Mouse (Mus musculus) mature B cell (primary cell): ENCODE data around the gene Slc25a12.

Experiments used
- in situ Hi-C: fragments of 300-500 bp; cut with MboI; formaldehyde crosslinking; loops from 2 replicates; pipeline ENCODE4 v1.14.3; 2019

The Slc25a12 gene

DNA sequence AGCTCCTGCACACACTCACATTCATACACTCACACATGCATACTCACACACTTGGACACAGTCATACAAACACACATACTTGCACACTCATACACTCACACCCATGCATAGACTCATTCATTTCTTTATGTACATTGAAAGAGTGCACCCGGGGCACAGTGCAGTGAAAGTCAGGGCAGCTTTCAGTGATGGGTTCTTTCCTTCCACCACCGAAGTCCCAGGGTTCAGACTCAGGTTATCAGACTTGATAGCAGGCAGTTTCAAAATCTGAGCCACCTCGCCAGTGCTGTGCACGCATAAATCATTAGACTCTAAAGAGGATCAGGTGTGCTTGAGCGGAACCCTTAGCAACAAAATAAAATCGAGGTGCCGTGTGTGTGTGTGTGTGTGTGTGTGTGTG is 17.4 kb downstream of the Slc25a12 start:
- in situ Hi-C loops, result no loop called here

DNA sequence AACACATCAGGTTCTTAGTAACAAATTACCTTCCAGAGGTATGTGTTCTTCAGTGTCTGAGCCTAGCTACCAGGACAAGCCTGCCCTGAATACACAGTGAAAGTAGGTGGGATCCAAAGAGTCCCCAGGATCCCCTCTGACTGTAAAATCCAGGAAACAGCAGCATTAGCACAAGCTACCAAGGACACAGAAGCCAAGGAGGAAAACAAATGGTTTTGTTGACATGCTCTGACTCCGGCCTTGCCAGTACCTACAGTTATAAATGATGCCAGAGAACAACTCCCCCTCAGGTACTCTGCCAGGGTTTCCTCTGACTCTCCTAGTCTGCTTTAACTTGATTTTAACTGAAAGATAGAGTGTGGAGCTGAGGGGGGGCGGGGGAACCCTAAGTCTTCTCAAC is 18.0 kb downstream of the Slc25a12 start:
- in situ Hi-C loops, result no loop called here

DNA sequence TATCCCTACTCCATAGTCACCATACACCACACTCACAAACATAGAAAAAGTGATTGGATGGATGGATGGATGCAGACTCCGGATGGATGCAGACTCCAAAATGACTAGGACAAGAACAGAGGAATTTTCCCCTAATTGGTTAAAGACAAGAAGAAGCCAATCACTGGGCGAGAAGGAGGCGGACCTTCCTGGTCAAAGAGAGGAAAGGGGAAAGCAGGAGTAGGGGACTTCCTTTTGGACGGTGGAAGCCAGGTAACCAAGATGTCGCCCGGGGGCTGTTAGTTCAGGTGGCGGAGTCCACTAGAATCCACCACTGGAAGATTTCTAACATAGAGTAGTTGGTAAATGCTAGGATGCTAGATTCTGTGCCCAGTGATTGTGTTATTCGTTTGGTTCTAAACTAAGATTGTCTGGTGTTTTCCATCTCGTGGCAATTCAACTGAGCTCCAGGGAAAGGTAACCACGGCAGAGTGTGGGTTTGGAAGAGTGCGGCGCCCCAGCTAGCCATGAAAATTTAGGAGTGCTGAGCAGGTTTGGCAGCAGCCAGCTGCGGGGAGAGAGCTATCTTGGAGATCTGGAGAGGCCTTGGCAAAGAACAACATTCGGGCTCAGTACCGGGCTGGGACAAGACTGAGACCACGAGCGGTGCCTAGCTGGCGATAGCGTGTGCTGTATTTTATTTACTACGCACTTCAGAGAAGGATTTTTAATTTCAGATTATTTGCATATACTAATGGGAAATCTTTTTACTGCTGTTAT is 19.6 kb downstream of the Slc25a12 start:
- in situ Hi-C loops, result no loop called here

DNA sequence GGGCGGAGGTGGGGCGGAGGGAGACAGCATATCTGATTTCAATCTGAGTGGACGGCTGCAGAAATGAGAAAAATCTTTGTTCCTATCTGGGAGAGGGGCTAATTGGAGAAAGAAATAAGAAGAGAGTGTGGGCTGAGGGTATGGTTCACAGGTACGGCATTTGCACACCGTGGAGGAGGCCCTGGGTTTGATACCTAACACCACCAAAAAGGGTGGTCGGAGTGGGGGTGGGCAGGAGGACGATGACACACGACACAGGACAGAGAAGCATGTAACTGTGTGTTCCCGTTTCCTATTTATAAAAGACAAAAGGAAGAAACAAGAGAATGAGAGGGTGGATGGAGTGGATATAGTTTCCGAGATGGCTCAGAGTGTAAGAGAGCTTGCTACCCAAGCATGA is 20.4 kb downstream of the Slc25a12 start:
- in situ Hi-C loops, result no loop called here

DNA sequence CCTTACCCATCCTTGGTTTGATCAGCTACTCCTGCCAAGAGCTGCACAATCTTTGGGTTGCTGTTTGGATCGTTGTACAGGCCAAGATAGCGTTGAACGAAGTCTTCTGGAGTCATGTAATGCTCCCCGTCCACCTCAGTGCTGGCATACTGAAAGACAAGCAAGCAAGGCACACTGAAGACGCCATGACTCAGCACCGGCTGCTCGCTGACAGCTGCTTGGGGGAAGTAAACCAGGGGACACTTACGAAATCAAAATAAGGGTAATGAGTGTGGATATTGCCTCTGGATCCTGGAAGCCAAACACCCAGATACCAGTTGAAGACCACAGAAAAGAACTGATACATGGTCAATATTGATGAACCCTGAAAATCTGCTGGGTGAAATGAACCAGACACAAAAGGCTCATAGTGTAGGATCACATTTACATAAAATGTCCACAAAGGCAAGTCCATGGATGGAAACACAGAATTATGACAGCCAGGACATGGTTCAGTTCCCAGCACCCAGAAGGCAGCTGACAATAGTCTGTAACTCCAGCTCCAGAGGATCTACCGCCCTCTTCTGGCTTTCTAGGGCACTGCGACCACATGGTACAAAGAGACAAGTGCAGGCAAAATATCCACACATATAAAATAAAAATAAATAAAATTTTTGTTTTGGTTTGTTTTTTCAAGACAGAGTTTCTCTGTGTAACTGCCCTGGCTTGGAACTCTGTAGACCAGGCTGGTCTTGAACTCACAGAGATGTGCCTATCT is 23.5 kb downstream of the Slc25a12 start:
- in situ Hi-C loops, result no loop called here

DNA sequence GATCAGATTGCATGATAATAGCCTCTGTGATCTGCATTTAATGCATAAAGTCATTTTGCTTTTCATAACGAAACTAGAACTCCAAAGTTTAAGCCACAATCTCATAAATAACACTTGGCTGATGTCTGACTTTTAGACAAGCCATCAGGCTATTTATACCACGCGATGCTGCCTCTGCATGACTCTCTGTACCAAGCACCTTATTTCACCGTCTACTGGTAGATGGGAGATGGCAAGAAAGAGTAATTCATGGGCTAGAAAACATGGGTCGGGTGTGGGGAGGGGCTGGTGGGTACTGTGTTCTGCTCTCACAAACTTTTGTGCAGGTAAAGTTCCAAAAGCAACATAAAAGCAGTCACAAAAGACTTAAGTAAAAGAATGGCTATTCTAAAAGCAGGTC is 27.4 kb downstream of the Slc25a12 start:
- in situ Hi-C loops, result no loop called here

DNA sequence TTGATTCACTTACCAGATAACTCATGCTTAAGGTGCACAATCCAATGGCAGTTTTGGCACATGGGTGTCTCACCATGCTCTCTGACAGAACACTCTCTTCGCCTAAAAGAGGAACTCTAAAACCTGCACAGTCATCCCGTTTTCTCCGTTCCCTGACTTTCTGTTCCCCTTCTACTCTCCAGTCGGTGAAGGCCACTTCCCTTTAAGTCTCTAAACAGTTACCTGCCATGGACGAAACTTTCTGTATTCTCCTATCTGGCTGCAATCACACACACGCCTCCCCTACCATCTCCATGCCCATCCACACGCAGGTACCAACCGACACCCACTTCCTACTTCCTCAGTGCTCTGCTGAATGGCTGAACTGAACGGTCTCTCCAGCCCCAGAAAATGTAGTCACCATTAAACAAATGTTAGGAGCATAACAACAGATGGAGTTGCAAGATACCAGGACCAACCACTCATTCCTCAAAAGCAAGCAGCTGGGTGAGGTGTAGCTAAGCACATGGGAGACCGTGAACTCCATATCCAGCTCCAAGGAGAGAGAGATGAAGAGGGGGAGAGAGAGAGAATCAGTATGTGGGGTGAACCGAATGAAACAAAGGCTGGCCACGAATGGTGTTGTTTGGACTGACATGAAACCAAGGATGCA is 29.3 kb downstream of the Slc25a12 start:
- in situ Hi-C loops, result no loop called here

DNA sequence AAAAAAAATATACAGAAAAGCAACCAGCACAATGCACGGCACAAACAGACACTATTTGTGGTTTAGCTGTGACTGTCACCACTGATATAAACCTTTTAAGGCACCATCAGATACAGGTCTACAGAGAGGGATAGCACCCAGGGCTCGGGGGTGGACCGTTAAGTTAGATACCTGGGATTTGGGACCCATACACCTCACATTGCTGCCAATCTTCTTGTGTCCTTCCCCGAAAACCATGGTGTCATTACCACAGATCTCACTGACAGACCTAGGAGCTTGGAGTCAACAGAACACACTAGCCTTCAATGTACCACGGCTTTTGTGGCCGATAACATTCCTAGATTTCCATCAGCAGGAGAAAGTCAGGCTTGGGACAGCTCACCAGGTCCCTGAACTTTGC is 30.9 kb downstream of the Slc25a12 start:
- in situ Hi-C loops, result no loop called here

DNA sequence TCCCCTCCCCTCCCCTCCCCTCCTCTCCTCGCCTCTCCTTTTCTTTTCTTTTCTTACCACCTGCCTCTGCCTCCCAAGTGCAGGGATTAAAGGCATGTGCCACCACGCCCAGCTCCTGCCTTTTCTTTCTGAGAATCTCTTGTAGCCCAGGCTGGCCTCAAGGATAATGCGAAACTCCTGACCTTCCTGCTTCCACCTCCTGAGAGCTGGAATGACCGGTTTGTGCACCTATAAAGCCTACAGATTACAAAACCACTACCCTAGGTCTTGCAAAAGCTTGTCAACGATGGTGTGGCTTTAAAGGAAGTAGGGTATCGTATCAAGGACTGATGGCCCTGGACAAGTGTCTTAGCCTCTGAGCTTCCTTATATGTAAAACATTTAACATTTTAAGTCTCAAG is 31.3 kb downstream of the Slc25a12 start:
- in situ Hi-C loops, result no loop called here

DNA sequence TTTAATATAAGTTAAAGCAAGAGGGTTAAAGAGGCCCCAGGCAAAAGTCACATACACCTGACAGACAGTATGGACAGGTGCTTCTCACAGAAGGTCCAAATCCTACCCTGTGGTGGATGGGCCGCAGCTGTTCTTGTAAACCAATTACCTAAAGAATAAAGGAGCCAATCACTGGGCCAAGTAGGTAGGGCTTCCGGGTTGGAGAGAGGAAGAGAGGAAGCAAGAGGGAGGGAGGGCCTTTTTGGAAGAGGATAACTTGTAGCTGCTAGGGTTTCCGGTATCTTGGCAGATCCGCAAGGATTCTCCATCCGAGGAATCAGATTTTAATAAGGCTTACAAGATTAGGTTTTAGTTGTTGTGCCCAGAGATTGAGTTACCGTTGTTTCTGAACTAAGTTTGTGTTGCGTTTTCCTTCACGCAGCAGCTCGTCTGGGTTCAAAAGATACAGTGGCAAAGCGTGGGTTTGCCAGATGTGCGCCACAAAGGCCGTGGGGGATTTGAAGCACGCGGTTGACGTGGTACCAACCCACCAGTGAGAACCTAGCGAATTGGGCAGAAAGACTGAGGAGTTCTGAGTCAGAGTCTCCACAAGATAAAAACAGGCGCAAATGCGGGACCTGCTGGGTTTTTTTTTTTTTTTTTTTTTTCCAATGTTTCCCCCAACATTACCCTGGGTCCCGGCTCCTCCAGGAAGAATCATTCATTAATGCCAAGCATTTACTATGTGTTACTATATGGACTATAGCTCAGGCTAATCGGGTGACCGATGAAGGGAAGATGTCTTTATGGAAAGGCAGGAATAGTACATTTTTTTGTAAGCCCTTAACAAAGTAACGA is 33.3 kb downstream of the Slc25a12 start:
- in situ Hi-C loops, result no loop called here

DNA sequence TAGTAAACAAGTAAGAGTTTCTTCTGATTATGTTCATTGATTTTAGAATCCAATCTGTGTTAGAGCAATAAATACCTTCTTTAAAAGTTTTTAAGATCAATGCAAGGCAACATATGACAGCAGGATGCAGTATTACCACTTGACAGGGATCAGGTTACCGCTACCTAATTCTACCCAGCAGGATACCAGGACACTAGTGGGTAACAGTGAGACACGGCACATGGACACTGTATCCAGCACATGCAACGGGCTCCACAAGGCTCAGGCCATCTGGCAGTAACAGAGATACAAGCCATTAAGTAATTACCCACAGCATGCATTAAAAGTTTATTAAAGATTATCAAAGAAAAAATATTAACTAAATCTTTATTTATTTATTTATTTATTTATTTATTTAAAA is 37.8 kb downstream of the Slc25a12 start:
- in situ Hi-C loops, result no loop called here

DNA sequence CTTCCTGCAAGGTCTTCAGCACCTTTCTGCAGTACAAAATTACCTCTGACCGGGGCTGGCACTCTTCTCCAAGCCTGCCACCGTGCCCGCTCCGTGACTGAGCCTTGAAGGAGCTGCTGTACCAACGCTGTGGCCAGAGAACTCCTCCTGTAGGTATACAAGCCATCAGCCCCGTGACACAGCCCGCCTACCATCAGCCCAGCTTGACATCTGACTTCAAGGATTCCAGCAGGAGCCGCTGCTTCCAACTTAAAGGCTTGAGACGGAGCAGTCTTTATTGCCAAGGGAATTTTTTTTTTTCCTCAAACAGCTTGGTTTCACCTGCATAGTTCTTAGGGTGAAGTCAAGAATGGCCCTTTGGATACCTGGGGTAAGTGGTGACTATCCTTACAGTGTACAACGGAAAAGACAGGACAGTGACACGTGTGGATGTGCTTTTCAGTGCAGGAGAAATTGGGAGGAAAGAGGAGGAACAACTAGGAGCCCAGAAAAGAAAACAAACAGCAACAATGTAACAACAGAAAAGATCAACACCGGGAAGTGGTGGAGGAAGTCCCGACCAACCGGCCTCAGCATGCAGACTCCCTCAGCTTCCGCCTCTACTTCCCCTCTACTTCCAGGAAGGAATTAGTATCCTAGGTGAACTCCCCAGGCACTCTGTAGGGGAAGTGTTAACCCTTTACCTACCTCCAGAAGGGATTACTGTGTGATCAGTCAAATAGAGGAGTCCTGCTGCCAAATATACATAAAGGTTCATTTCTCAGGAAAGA is 39.0 kb downstream of the Slc25a12 start:
- in situ Hi-C loops, result no loop called here

DNA sequence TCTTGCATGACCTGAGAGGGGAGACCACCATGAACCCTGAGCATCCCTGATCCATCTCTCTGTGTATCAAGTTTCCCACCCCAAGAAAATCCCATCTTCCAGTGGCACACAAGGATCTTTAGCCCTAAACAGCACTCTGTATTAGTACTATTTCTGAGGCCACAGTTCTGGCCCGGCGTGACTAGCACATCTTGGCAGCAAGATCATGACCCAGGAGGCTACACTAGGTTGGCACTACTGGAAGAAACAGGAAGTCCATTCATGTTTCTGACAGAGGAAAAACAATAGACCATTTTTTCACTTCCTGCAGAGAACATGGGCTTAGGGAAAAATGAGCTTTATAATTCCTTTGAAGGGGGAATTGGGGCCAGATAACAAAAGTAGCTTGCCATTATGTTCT is 39.8 kb downstream of the Slc25a12 start:
- in situ Hi-C loops, result no loop called here

DNA sequence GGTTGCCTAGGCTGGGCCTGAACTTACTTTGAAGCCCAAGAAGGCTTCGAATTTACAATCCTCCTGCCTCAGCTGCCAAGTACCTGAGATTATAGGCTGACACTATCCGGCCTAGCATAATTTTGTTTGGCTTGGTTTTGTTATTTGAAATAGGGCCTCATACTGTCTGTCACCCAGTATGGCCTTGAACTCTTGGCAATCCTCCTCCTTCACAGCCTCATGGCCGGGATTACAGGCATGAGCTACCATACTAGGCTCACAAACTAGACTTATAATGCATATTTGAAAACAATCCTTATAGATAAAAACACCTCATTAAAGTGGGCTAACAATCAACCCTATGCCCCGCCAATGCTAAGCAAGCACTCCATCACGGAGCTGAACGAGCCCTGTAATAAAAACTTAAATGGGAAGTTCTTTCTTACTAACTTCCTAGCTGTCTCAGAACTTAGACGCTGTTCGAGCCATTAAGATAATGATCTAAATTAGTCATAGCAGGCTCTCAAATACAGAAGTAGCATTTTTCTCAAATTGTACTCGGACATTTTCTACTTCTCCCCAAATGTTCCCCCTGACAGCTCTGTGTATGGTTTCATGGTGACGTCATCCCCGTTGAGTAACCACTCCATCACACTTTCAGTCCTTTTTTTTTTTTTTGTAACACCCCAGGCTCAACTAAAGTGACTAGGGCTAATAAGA is 40.6 kb downstream of the Slc25a12 start:
- in situ Hi-C loops, result no loop called here

DNA sequence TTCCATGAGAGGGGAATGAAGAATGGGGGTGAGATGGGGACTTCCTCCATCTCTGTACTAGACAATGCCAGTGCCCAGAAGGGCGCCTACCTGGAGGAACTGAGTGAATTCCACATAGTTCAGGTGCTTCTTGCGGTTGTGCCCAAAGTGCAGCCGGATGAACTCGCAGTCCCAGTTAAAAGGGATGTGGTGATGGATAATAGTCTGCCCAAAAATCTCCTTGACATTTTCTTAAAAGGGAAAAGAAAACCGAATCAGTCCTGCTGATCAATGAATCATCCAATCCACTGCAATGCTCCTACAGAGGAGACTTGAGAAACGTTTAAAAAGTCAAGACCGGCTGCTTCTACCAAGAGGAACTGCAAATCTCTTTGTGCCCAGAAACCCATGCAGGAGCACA is 43.7 kb downstream of the Slc25a12 start:
- in situ Hi-C loops, result no loop called here

DNA sequence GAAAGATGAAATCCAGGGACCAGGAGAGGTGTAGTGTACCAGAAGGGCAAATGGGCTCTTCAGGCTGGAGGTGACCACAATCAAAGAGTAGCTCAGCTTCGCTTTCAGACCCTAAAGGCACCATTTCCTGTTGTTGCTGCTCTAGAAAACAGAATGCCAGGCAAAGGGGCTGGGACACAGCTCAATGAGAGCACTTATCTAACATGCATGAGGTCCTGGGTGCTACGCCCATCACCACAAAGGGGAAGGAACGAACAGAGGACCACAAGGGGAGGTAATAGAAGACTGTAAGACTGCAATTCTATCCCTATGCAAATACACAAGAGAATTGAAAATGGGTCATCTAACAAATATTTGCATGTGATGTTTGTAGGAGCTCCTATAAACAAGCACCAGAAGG is 46.1 kb downstream of the Slc25a12 start:
- in situ Hi-C loops, result no loop called here

DNA sequence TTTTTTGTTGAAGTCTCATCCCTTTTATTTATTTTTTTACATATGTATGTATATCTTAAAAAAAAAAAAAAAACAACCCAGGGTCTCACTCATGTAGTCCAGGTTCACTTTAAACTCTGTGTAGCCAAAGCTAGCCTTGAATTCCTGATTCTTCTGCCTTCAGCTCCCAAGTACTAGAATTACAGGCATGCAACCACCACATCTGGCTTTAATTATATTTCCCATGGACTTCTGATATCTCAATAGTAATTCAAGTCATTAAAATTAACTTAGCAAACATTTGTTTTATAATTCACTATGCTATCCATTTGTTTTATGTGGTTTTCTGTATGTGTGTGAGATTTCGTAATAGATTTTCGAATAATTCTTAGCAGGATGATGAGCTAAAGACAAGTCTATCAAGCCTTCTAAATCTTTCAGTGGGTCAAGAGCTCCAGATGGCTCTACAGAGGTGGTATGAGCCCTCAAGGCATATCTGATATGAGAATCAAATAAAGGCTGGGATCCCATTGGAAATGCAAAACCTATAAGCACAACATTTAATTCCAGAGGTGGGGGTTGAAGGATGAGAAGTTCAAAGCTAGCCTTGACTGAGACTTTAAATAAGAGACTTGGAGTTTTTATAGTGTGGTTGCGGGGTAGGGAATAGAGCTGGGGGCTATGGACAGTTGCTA is 51.3 kb downstream of the Slc25a12 start:
- in situ Hi-C loops, result no loop called here

DNA sequence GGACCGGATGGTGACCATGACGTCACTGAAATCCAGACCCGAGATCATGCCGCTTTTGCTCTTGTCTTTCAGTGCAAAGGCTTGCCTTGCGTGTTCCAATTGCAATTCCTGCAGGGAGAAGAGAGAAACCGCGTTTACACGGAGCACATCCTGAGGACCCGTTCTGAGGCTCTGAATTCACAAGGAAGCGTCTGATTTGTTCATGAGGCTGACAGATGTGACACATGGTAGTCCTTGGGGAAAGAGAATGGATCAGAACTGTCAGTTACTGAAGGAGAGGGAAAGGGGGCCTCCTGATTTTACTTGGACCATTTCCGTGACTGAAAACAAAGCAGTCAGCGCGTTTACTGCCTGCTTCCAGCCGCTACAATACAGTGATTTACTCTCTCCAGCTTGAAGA is 52.5 kb downstream of the Slc25a12 start:
- in situ Hi-C loops, result no loop called here

DNA sequence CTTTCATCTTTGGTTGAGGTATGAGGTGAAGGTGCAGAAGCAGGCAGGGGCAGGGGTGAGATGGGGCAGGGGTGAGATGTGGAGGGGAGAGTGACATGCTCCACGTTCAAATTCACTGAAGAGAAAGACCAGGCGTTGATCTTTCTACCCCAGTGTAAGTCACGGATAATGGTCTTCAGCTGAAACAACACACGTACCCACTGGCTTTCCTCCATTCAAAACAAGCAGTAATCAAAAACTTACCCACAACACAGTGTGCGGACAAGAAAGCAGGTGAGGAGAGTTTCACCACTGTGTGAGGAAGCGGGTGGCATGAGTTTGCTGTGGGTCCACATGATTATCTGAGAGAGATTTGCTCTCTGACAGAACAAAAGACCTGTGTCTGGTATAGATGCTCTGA is 53.5 kb downstream of the Slc25a12 start:
- in situ Hi-C loops, result no loop called here

DNA sequence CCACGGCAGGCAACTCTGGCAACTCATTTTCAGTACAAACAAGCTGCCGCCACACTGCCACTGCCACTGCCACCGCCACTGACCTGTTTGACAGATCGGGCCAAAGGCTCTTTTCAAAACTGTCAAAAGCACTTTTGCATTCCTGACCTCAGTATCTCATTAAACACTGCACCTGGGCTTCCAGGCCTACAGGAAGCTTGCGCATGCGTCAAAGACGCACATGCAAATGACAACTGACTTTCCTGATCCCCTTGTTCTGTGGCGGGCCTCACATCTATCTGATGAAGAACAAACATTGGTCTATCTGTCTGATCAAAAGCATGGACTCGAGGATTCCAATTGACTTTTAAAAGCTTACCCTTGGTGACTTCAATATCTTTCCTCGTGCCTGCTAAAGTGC is 55.5 kb downstream of the Slc25a12 start:
- in situ Hi-C loops, result no loop called here
